Mouse (Mus musculus): ENCODE results near the gene Spo11.

Spo11 gene

DNA sequence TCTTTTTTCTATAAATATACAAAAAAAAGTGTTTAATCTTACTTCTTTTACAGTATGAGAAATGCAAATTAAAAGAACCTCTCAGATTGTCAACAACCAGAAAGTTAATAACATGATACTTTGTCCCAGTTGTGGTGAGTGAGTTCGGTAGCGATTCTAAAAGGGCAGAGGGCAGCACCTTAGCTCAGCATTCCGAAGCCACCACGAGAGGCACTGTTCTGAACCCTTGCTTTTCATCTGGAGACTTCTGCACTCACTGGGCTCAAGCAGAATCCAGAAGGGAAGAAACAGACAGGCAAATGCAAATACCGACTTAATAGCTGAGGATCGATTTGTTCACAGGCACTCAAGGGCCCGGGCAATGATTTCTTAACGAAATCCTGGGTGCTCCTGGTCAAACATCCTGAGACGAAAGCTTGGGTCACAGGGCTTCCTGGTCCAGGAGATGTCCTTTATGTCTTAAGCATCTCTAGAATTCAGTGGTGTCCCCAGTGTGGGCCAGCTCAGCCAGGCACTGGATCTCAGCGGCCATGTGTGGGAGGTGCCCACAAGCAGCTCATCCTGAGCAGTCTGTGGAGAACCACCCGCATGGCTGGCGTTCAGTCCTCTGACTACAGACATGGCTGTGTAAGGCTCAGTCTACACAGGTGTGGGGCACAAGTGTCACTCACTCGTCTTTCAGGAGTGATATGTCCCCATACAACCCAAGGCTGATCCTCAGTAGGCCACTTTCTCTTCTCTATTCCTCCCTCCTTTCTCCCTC is 18.3 kb upstream of the Spo11 start:
- no peak for DNase-seq

DNA sequence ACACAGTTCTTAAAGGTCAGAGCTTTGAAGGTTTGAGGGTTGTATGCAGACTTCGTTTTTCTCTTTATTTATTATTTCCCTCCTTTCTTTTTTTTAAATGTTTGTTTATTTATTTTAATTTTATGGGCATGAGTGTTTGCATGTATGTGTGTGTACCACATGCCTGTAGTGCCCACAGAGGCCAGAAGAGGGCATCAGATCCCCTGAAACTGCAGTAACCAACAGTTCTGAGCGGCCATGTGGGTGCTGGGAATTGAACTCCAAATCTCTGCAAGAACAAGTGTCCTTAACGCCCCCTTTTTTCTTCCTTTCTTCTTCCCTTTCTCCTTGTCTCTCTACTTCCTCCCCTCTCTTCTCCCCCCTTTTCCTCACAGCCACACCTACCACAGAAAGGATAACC is 17.1 kb upstream of the Spo11 start:
- no peak for DNase-seq

GRCm38 (mm10) chr2:172961211-172961610 is 16.3 kb upstream of the Spo11 start:
- DNase-seq: no peak

DNA sequence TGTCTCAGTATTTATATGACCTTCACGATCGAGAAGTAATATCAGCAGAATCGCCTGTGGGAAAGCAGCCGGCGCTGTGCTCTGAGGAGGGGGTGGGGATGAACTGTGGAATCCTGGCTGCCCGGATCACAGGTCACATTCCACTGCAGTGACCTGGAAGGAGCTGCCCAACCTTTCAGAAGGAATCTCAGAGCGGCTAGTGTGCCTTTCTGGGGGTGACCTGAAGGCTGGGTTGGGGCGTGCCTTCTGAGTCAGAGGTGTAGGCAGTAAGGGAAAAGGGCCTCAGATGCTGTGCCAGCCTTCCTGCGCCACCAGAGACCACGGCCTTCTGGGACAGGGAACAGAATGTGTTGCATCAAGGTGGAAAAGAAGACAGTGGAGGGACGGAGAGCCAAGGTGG is 12.3 kb upstream of the Spo11 start:
- no peak for DNase-seq

DNA sequence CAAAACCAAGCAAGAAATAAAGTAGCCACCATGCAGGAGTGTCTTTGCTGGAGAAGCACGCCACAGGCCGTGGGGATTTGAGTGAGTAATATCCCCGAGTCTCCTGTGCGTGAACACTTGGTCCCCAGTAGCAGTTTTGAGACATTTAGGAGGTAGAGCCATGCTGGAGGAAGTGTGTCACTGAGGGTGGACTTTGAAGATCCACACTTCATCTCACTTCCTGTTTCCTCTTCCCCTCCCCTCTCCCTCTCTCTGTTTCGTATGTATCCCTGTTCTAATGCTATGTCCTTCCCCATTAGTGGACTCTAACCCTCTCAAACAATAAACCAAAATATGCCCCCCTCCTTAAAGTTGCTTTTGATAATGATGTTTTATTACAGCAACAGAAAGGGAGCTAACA is 11.0 kb upstream of the Spo11 start:
- no peak for DNase-seq

DNA sequence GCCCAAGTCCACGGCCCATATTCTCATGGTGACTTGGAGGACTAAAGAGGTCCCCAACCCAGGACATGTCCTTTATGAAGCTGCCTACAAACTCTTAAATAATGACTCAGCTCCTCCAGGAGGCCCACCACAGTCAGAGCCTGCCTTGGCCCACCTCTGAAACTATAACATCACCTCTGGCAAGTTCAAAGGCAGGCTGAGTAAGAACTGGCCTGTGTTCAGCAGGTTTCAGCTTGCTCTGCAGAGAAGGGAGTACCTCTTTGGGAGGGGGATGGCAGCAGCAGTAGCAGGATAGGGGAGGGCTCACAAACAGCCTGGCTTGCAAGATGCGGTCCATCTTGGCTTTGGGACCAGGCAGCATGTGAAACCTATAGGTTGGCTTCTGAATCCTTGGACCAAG is 5.6 kb upstream of the Spo11 start:
- DNase-seq: no peak

GRCm38 (mm10) chr2:172973806-172974565 is 3.5 kb upstream of the Spo11 start:
- DNase-seq: no peak

DNA sequence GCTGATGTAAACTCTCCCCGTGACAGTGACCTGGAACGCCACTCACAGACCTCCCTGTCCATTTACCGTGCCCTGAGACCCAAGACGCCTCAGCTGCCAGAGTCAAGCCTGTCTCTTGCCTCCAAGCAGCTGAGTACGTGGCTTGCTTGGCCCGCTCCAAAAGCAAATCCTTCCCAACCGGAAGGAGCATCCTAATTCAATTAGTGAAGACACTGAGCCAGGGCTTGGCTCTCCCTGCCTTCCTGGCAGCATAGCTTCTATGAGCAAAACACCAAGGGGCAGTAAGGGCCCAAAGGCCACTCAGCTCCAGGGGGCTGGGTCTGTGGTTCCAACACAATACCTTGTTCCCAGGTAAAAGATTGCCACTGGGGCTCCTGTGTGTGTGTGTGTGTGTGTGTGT is 2.8 kb upstream of the Spo11 start:
- no peak for DNase-seq

DNA sequence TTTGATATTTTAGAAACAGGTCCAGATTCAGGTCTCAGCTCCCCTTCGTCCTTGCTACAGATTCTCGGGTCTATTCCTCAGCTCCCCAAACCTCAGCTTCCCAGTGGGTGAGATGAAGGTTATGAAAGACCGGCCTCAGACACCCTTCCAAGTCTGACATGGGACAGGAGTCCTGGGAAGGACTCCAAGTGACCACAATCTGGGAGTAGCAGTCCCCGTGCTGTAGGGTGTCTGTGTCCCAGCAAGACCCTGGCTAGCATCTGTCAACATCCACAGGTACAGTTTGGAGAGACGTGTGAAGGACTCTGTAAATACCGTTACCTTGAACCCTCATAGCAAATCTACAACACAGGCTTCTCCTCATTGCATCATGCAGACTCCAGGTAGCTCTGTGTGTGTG is 2.3 kb upstream of the Spo11 start:
- no peak for DNase-seq

DNA sequence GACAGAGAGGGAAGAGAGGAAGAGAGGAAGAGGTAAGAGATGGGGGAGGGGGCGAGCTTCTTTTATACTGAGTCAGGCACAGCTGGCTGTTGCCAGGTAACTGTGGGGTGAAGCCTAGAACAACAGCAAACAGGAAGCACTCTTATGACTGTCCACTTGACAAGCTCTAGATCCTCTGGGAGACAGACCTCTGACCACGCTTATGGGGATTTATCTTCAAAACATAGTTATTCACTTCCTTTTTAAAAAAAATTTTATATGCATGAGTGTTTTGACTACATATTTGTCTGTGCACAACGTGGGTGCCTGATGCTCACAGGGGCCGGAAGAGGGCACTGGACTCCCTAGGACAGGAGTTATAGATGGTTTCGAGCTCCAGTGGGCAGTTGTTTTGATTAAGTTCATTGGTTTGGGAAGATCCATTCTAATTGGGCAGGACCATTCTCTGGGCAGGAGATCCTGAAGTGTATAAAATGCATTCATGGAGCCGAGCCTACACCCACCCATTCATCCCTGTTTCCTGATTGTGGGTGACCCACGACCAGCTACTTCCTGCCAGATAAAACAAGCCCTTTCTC is 750 bp upstream of the Spo11 start:
- no peak for DNase-seq

DNA sequence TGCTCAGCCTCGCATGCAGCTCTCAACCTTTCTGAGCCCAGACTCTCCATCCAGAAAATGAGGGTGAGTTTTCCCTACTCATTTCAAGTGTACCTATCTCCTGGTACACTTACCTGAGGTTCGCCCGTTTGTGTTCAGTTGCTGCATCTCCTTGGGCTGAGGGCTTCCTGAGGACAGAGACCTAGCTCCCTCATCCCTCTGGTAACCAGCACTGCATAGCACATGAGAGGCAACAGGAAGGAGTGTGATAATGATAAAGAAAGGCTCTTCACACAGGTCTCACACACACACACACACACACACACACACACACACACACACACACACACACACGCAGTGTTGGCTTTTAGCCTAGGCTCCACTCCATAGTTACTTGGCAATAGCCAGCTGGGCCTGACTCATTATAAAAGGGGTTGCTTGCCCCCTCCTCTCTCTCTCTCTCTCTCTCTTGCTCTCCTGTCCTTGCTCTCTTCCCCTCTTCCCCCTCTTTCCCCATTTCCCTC is 682 bp downstream of the Spo11 start:
- no peak for DNase-seq

GRCm38 (mm10) chr2:172979666-172980345 is 2.3 kb downstream of the Spo11 start:
- no peak for DNase-seq

DNA sequence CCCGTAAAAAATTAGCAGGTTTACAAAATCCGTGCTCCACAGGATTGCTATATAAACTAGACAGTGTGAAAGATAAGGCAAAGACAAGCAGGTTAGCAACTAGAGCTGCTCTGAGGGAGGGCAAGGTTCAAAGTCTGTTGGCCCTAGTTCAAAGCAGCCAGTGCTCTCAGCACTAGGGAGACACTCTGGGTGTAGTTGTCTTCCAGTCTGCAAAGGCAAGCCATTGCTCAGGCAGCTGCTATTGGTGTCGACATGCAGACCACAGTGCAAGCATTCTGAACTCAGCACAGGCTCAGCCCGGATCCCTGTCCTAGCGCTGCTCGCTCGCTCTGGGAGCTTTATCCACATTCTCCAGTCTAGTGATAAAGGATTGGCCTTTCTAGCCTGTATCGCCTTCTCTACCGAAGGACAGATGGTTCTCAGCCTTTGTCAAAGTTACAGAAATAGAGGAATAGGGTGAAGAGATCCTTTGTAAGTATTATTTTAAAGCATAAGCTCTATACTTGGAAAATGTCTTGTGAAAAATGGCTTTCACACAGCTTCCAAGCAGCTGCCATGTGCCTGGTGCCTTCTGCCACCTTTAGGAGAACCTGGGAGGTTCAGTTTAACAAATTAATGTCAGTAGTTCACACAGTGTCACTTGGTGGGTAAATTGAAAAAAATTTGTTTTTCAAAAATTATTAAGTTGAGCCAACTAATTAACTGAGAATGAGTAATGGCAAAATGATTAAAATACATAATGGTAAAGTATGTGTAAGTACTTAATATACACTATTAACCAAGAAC is 5.5 kb downstream of the Spo11 start:
- DNase-seq: no peak

- DNase-seq: no peak
These were observed 12.7 kb downstream of the Spo11 start for GRCm38 (mm10) chr2:172990161-172990560.

- peak; percentile 83 for DNase-seq
These were observed 18.7 kb downstream of the Spo11 start for GRCm38 (mm10) chr2:172996207-172996606.

- no peak for DNase-seq
These were observed 20.2 kb downstream of the Spo11 start for GRCm38 (mm10) chr2:172997748-172998147.

DNA sequence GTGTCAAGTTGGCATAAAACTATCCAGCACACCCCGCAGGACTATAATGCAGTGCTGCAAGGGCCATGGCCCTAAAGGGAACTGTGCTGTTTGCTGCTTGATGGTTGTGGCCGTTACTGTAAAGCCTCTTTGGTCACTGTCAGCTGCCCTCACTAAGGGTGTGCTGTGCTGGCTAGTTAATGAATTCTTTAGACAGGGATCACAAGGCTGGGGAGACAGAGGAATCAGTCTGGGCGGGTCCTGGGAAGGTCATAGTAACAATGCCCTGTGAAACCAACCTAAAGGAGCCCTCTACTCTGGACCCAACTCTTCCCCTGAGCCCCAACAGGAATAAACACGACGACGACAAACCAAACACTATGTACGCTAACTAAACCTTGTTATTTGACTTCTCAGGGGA is 21.0 kb downstream of the Spo11 start:
- DNase-seq: no peak

- DNase-seq: peak; percentile 99
These were observed 22.3 kb downstream of the Spo11 start, which contains the start of gene Rae1 for GRCm38 (mm10) chr2:172999630-173000284. Rae1 (plus strand) TSS chr2:173000117.

GRCm38 (mm10) chr2:173000285-173000652 is 22.8 kb downstream of the Spo11 start:
- DNase-seq: peak; percentile 67

GRCm38 (mm10) chr2:173000921-173001320 is 23.4 kb downstream of the Spo11 start:
- DNase-seq: no peak

GRCm38 (mm10) chr2:173003737-173004136 is 26.2 kb downstream of the Spo11 start:
- DNase-seq: no peak

- no peak for DNase-seq
These were observed 32.8 kb downstream of the Spo11 start for GRCm38 (mm10) chr2:173010220-173010717.

Data from lung, postnatal 14 days (tissue).